Mouse (Mus musculus) heart, adult 11 months (tissue): Measurements from ENCODE around the gene Eya2.
"Not testable (repeated sequence)": the region's sequence is repeated elsewhere in the genome, so short reads cannot be mapped to it uniquely, and the experiment has no call there.

Experiments
- DNase-seq: peaks from one replicate; pipeline ENCODE4 v3.0.0; 2022

Gene Eya2

DNA sequence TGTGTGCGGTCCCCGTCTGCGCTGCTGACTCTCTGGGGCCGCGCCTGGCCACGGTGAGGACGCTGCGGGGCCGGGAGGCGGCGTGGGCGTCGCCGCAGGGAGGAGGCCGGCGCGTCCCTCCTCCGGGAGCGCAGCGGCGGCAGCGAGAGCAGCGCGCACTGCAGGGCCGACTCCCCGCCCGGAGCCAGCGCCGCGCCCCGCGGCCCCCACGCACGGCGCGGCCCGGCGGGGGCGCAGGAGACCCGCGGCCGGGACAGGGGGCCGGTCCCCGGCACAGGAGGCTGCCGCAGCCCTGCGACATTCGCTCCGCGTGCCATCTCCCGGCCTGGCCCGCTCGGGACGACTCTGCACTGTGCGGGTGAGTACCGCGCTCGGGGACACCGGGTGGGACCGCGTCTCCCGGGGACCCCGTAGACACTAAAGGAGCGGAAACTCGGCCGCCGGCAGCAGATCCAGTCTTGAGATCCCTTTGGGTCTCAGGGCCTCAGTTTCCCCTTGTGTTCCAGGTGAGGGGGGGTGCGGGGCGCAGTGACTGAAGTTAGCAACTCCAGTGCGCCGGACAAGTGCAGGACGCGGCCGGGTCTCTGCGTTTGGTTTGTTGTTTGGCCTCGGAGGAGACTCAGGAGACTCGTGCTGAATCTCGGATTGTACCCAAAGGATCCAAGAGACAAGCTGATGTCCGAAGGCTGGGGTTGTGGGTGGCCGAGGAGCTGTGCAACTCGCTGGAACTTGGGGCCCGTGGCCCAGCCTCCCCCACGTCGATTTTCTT, at the start of gene Eya2:
Gene Eya2, plus strand, starts transcription at position 126 of the 769 bp plus-strand sequence.
- peak; percentile 88 for DNase-seq

DNA sequence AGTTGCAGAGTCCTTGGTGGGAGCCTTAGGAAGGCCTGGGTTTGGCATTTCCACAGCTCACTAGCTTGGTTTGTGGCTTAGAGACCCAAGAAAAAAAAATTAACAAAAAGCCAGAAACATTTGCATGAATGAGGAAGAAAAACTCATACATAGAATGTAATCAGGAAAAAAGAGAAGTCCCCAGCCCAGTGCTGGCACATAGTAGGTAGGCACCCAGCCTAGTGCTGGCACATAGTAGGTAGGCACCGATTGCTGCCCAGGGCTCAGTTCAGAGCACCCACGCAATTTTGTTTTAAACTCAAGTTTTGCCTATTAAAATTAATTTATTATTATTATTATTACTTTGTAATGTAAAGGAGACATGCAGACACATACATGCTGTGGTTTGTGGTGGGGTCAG, 49.1 kb upstream of the Eya2 start:
- no peak for DNase-seq

- DNase-seq = no peak
These were observed 48.5 kb upstream of the Eya2 start for GRCm38 (mm10) chr2:165546341-165546740.

DNA sequence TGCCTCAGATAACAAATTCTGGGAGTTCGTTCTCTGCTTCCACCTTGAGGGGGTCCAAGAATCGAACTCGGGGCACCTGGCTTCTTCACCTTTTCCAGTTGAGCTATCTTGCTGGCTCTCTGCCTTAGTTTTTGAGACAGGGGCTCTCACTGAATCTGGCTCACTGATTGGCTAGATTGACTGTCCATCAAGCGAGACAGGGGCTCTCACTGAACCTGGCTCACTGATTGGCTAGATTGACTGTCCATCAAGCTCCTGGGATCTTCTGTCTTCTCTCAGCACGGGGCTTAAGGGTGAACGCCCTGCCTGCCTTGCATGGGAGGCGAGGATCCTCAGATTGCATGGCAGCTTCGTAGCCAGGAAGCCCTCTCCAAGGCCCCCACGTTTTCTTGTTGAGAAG, 47.4 kb upstream of the Eya2 start:
- DNase-seq = peak; percentile 96

- DNase-seq = no peak
These were observed 46.2 kb upstream of the Eya2 start for GRCm38 (mm10) chr2:165548627-165549026.

DNA sequence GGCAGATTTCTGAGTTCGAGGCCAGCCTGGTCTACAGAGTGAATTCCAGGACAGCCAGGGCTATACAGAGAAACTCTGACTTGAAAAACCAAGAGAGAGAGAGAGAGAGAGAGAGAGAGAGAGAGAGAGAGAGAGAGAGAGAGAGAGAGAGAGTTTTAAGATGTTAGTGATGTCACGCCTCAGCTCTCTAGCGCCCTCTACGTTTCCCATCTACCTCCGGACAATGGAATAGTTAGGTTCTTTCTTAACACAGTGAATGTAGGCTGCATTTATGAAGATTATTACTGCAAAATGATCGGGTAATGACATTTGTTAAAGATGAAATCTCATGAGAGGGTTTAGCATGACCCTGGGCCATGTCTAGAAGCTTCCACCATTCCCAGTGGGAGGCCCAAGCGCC, 44.4 kb upstream of the Eya2 start:
- DNase-seq = not testable (repeated sequence)

GRCm38 (mm10) chr2:165554066-165554465, 40.8 kb upstream of the Eya2 start:
- DNase-seq = no peak

DNA sequence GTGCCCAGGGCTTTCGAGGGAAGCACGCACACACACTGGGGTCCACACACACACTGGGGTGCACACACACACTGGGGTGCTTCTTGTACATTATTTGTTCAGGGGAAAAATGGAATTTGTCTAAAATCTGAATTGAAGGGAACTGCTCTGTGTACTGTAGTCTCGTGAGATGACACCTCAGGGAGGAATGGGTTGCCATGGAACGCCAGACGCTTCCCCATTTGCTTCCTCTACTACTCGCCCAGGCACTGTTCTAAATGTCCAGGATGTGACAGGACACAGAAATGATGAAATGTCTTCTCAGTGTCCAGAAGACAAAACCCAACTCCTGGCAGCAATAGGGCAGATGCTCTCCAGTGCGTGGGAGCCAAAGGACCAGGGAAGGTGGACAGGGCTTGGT, 37.6 kb upstream of the Eya2 start:
- DNase-seq = no peak

GRCm38 (mm10) chr2:165558916-165559315, 35.9 kb upstream of the Eya2 start:
- DNase-seq = no peak

- DNase-seq = no peak
These were observed 35.2 kb upstream of the Eya2 start for GRCm38 (mm10) chr2:165559506-165560235.

- no peak for DNase-seq
These were observed 33.0 kb upstream of the Eya2 start for GRCm38 (mm10) chr2:165561861-165562260.

DNA sequence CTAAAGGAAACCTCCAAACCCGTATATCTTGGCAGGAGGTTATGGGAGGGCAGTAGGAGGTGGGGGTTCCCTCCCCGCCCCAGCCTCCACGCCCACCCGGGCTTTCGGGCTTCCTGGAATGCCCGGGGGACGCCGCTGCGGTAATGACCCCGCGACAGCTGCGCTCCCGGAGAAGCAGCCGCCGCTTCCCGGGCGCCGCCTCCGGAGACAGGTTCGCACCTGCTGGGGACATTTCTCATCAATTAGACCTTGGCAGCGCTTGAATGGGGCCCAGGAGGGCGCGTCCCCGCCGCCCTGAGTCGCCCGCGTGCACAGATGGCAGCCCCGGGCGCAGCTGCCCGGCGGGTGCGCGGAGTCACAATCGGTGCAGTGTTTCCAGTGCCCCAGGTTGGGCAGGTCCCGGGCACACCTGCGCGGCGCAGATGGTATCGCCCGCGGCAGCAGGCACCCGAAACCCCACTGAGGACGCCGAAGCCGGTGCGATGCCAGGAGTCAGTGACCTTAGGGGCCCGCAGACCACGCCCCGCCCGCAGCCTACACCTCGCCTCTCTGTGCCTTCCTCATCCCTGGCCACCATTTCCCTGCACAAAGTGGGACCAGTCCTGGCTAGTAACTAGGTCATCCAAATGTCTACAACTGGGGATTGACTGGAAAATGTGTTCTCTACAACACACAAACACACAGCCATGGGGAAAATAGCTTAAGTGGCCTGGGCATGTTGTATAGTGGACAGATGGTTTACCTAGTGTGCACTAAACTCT, 31.4 kb upstream of the Eya2 start:
- no peak for DNase-seq

DNA sequence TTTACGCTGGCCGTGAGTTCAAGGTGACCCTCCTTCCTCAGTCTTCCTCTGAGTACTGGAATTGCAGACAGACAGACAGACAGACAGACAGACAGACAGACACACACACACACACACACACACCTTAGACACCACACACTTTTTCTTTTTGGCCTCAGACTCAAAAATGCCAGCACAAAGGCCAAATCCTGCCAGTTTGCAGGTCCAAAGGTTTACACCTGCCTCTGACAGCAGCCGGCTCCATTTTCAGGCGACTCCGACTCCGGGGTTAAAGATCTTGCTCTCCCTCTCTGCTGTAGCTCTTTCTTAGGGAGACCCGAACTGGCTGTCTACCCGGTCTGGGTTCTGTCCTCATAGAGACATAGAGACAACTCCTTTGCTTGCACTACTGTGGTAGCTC, 30.7 kb upstream of the Eya2 start:
- no peak for DNase-seq

- DNase-seq = no peak
These were observed 30.2 kb upstream of the Eya2 start for GRCm38 (mm10) chr2:165564620-165565019.

- no peak for DNase-seq
These were observed 27.9 kb upstream of the Eya2 start for GRCm38 (mm10) chr2:165566898-165567297.

DNA sequence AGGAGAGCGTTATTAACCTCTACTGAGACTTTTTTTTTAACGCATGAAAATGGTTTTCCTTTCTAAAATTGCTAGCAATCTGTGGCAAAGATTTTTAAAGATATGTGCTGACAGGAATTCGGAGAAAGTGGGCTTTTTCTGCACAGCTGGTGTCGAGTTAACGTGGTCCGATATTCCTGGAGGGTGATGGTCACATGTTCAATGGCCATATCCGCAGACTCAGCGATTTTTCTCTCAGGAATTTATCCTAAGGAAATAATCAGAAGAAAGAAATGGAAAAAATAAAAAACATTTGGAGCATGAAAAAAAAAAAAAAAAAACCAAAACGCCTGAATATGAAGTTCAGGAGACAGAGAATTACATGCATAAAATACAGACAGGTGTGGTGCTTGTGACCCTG, 27.0 kb upstream of the Eya2 start:
- DNase-seq = no peak

DNA sequence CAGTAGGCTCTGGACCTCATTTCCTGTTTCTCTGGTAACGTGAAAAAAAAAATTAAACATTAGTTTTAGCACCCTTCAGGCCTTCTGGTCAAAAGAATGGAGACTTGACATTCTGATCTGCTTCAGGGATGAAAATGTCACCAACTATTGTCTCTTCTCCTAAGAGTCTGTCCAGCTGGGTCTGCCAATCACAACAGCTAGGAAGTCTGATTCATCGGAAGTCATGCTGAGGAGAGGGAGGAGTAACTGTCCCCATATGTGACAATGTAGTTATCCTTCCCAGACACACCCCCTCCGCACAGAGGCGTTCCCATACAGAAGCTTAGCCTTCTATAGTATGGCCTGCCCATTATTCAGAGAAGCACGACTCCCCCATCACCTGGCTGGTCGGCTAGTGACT, 25.9 kb upstream of the Eya2 start:
- no peak for DNase-seq

- DNase-seq = no peak
These were observed 23.5 kb upstream of the Eya2 start for GRCm38 (mm10) chr2:165571216-165571778.

- peak; percentile 78 for DNase-seq
These were observed 11.8 kb upstream of the Eya2 start for GRCm38 (mm10) chr2:165583044-165583443.

DNA sequence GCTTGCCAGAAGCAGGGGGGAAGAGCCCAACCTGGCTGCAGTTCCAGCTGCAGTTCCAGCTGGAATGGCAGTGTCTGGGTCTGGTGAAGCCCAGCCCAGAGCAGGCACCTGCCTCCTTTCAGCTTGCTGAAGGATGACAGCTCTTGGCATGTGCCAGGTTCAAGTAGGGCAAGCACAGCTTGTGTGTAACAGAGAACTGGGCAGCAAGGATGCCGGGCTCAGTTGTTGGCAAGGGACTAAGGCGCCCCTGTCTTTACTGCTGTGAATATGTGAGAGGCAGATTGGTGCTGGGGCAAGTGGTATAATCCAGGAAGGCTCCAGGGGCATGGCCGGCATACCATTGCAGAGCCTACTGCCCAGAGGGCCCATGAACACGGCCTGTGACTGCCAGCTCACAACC, 11.3 kb upstream of the Eya2 start:
- DNase-seq = peak; percentile 79

DNA sequence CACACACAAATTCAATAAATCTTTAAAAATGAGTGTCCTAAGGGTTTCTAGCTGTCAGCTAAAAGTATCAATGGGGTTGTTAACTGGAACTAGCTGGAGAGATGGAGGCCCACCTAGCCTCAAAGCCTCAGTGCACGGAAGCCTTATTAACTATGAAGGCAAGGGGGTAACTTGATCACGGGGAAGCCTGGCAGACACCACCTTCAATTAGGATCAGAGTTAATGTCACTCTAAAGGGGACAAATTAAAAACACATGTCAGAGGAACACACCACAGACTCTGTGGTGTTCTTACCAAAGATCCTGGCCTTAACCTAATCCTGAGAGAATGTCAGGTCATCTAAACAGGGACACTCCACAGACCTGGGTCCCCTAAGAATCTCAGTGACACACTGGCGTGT, 10.3 kb upstream of the Eya2 start:
- no peak for DNase-seq

GRCm38 (mm10) chr2:165590742-165591141, 4.1 kb upstream of the Eya2 start:
- peak; percentile 81 for DNase-seq

DNA sequence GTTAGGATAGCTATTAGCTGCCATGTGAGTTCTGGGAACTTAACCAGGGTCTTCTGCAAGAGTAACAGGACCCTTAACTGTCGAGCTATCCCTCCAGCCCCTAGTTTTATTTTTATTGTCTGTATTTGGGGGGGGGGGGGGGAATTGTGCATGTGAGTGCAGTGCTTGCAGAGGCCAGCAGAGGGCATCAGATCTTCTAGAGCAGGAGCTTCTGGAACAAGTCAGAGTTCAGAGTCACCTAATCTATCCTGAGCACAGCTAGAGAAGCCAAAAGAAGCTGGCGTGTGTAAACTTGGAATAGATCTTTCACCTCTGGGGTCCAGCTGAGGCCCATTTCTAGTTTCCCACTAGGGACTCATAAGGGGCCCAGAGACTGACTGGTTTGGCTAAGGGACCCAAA, 1.1 kb upstream of the Eya2 start:
- no peak for DNase-seq
